Mouse (Mus musculus): ENCODE data around the gene Gsta1.

DNA sequence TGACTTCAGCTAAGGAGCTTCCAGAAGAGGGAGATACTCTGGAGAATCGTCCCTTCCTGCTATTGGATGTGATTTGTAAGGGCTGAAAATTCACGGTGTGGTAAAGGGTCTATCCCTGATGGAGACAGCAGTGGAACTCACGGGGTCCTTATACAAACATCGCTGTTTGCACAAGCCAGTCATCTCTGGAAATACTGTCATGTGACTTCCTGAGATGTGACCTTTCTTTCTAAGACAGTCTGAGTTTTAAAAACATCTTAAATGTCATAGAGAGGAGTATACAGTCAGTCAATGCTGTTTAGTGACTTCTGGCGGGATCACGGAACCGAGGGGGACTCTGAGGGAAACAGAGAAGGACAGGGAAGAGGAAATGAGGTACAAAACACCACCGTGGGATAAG is 7.8 kb upstream of the Gsta1 start:
- TF ChIP-seq CTCF (IDR thresholded peaks at IDR 0.05; ENCODE audit: insufficient read depth, low read depth, low read length) = no peak
- TF ChIP-seq POLR2A (IDR thresholded peaks at IDR 0.05; ENCODE audit: insufficient read depth, low read depth, low read length) = no peak
